Mouse (Mus musculus): ENCODE measurements around the gene Cdc37.

The Cdc37 gene

GRCm38 (mm10) chr9:21167140-21168097 is 17.6 kb upstream of the Cdc37 start:
- no peak for DNase-seq (ENCODE audit: low spot score in 2 of 2)

GRCm38 (mm10) chr9:21166516-21166915 is 16.7 kb upstream of the Cdc37 start:
- no peak for DNase-seq (ENCODE audit: low spot score in 2 of 2)

- DNase-seq (ENCODE audit: low spot score in 2 of 2) = no peak
Measured at GRCm38 (mm10) chr9:21165952-21166451, 16.2 kb upstream of the Cdc37 start.

GRCm38 (mm10) chr9:21165041-21165951 is 15.5 kb upstream of the Cdc37 start, which contains the start of gene Pde4a:
Gene Pde4a (plus strand): TSS chr9:21165714.
- no peak for DNase-seq (ENCODE audit: low spot score in 2 of 2)

DNA sequence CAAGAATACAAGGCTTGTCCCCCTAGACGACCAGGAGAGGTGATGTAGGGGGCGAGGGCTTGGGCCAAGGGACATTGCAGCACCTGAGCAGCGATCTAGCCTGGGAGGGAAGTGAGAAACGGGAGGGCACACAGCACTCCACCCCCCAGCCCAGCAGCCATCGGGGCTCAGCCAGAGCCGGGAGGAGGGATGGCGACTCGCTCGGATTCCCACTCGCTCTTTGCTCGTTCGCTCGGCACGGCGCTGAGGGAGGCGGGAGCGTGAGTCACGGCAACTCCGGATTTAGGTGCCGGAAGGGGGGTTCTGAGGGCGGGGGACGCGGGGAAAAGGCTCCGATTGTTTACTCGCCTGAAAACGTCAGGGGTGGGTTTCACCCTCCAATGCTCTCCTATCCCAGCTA is 14.3 kb upstream of the Cdc37 start:
- DNase-seq (ENCODE audit: low spot score in 2 of 2) = no peak

GRCm38 (mm10) chr9:21163086-21164050 is 13.6 kb upstream of the Cdc37 start:
- DNase-seq (ENCODE audit: low spot score in 2 of 2) = no peak

DNA sequence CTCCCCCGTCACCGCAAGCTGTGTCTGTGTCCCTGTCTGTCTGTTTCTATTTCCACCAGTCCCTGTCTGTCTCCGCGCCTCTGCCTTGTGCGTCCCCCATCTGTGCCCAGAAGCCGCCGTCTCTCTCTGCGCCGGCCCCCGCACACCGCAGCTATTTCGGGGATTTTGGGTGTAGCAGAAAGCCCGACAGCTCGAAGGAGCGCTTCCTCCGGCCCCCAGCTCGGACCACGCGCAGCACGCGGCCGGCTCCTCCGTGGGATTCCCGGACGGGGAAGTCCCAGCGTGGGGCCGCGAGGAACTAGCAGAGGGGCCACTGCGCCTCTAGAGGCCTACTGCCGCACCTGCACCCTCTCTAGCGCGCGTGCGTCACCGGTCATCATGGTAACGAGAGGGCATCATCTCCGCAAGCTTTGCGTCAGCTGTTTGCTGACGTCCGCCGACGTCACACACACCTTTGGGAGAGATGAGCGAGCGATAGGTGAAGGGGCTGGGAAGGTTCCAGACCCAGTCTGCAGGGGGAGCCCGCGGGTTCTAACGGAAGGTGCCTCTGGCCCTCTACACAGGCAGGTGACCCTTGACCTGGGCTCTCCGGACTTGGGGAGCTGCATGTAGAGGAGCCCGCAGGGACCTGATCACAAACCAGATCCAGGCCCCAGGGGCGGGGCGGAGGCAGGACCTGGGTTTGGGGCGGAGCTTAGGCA is 11.6 kb upstream of the Cdc37 start:
- DNase-seq (ENCODE audit: low spot score in 2 of 2) = peak; percentile 71 to 88

- no peak for DNase-seq (ENCODE audit: low spot score in 2 of 2)
Measured at GRCm38 (mm10) chr9:21154787-21155186, 5.0 kb upstream of the Cdc37 start.

DNA sequence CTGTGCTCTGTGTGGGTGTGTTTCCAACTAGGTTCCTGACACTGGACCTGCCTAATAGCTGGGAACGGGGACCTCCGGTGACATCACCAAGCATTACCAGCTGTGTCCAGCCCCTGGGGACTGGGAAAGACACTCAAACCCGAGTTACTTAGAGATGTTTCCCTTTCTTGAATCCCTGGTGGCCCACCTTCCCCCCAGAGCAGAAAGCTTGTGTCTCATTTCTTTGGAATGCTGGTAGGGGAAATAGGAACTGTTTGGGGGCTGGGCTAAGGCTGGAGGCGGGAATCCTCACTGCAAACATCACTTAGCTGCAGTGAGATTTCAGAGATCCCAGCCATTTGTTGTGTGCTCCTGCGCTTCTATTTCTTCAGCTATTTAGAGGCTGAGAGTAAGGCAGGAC is 4.1 kb upstream of the Cdc37 start:
- no peak for DNase-seq (ENCODE audit: low spot score in 2 of 2)

- DNase-seq (ENCODE audit: low spot score in 2 of 2) = no peak
Measured at GRCm38 (mm10) chr9:21153331-21153730, 3.5 kb upstream of the Cdc37 start.

DNA sequence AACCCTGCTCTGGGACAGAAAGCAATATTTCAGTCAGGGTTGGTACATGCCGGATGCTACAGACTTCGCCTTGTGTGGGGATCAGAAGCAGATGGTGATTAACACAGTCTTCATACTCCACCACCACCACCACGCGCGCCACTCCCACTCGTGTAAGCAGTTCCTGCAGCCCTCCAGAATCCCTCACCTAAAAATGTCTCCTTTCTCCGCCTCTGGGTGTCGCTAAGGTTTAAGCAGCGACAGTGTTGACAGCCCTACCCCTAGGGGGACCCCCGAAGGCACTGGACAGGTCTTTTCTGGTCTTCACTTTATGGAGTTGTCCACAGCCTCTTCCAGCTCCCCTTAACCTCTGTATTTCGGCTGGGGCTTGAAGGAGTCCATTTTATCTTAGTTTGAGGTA is 2.9 kb upstream of the Cdc37 start:
- no peak for DNase-seq (ENCODE audit: low spot score in 2 of 2)

DNA sequence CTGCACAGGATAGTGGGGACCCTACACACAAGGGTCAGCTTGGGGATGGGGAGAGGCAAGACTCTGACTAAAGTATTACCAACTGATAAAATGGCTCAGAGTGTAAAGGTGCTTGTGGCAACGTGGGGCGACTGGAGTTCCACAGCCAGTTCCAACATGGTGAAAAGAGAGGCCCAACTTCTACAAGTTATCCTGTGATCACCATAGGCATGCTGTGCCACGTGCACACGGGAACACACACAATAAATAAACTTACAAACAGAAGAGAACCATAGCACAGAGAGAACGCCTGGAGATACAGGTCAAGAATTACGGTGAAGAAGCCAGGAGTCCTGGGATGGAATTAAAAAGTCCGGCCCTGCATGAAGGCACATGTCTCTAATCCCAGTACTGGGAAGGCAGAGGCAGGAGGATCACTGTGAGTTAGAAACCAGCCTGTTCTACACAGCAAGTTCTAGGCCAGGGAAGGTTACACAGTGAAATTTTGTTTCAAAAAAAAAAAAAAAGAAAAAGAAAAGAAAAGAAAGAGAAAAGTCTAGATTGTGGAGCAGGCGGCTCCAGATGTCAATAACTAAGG is 617 bp downstream of the Cdc37 start:
- DNase-seq (ENCODE audit: low spot score in 2 of 2) = no peak

DNA sequence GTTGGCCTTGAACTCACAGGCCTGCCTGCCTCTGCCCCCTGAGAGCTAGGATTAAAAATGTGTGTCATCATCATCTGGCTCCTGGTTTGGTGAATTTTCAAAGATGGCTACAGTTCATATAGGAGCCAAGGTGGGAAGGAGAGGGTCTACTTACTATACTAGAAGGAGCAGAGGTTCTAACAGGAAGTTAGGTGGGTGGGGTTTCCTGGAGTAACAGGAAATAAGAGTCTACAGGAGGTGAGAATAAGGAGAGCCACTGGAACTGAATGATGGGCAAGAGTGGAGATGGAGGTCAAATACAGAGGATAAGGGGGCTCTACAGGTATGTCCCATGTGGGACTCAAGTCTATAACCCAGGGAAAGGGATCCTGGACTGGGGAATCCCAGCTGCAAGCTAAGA is 1.4 kb downstream of the Cdc37 start:
- no peak for DNase-seq (ENCODE audit: low spot score in 2 of 2)

GRCm38 (mm10) chr9:21146722-21147121 is 3.1 kb downstream of the Cdc37 start:
- DNase-seq (ENCODE audit: low spot score in 2 of 2) = no peak

DNA sequence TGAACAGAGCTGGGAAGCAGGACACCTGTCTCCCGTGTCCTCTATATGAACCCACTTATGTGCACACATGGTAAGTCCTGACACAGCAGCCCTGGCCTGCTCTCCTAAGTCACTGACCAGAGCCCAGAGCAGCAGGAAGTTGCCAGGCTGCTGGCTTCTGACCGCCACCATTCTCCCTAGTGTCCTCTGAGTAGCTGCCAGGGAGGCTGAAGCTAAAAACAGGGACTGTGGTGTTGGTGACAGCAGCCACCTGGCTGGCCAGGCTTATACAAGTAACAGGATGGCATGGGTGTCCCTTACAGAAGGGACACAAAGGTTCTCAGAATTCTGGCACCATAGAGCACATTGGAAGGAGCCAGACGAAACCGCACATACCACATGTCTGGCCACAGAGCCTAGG is 4.4 kb downstream of the Cdc37 start:
- DNase-seq (ENCODE audit: low spot score in 2 of 2) = no peak

DNA sequence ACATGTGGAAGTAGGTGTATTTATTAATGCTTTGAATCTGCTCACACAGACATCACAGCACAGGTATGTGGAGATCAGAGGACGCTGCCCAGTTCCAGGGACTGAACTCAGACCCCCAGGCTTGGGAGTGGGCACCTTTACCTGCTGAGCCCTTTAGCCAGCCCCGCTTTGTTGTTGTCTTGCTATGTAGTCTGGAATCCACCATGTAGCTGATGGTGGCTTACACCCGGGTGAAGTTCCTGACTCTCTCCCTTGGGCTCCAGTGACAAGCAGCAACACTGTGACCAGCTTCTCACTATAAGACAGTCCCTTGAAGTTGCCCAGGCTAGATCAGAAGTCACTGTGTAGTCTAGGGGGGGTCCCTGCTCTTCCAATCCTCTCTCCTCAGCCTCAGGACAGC is 5.4 kb downstream of the Cdc37 start:
- no peak for DNase-seq (ENCODE audit: low spot score in 2 of 2)

- DNase-seq (ENCODE audit: low spot score in 2 of 2) = no peak
Measured at GRCm38 (mm10) chr9:21141922-21142321, 7.9 kb downstream of the Cdc37 start.

DNA sequence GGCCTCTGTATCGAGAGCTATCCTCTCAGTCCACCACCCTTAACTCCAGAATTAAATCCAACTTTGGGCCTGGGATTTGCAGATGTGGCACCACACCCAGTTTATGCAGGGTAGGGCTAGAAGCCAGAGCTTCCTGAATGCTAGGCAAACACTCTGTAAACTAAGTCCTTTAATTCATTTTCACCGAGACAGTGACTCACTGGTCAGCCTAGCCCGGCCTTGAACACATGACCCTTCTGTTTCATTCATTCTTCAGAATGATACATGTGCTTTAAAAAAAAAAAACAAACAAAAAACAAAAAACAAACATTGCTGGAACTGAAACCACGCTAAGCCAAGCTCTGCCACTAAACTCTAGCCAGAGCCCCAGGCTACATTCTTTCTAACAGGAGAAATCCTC is 11.4 kb downstream of the Cdc37 start:
- DNase-seq (ENCODE audit: low spot score in 2 of 2) = no peak

GRCm38 (mm10) chr9:21137229-21137628 is 12.6 kb downstream of the Cdc37 start:
- peak; percentile 41 to 42 for DNase-seq (ENCODE audit: low spot score in 2 of 2)

GRCm38 (mm10) chr9:21136401-21136800 is 13.4 kb downstream of the Cdc37 start:
- DNase-seq (ENCODE audit: low spot score in 2 of 2) = no peak
